Mouse (Mus musculus): ENCODE measurements around the gene Srsf12. TPM values are rescaled to one million over a fixed set of nuclear protein-coding genes. Genes with fewer than 3 reads are reported as not detected.

Srsf12 gene
- polyA plus RNA-seq (2014; fragmentation: Illumina TruSeq; extraction: RNeasy Lipid Tissue Mini Kit (QIAGEN cat#74804); ENCODE audit: low read depth, low replicate concordance) = 3.0 TPM

GRCm38 (mm10) chr4:33208881-33209841 is at the start of gene Srsf12:
Srsf12 (plus strand) TSS chr4:33208991.

GRCm38 (mm10) chr4:33189735-33190036 is 19.1 kb upstream of the Srsf12 start, which contains the start of gene Pm20d2:
Pm20d2 (minus strand) TSS chr4:33189737.

Other genes with a start within 250 kb of the Srsf12 start
- 25.9 TPM for gene Rragd, start 226.0 kb upstream of the Srsf12 start, polyA plus RNA-seq (2014; fragmentation: Illumina TruSeq; extraction: RNeasy Lipid Tissue Mini Kit (QIAGEN cat#74804); ENCODE audit: low read depth, low replicate concordance)
- gene Ube2j1, start 177.6 kb upstream of the Srsf12 start, polyA plus RNA-seq (2014; fragmentation: Illumina TruSeq; extraction: RNeasy Lipid Tissue Mini Kit (QIAGEN cat#74804); ENCODE audit: low read depth, low replicate concordance) = 109 TPM
- gene Gabrr2, start 146.0 kb upstream of the Srsf12 start, polyA plus RNA-seq (2014; fragmentation: Illumina TruSeq; extraction: RNeasy Lipid Tissue Mini Kit (QIAGEN cat#74804); ENCODE audit: low read depth, low replicate concordance) = not detected
- gene Gabrr1, start 76.5 kb upstream of the Srsf12 start, polyA plus RNA-seq (2014; fragmentation: Illumina TruSeq; extraction: RNeasy Lipid Tissue Mini Kit (QIAGEN cat#74804); ENCODE audit: low read depth, low replicate concordance) = not detected
- 9.6 TPM for gene Pm20d2, start 19.3 kb upstream of the Srsf12 start, polyA plus RNA-seq (2014; fragmentation: Illumina TruSeq; extraction: RNeasy Lipid Tissue Mini Kit (QIAGEN cat#74804); ENCODE audit: low read depth, low replicate concordance)
- 377 TPM for gene Pnrc1, start 81.2 kb downstream of the Srsf12 start, polyA plus RNA-seq (2014; fragmentation: Illumina TruSeq; extraction: RNeasy Lipid Tissue Mini Kit (QIAGEN cat#74804); ENCODE audit: low read depth, low replicate concordance)
- 121 TPM for gene Rngtt, start 101.3 kb downstream of the Srsf12 start, polyA plus RNA-seq (2014; fragmentation: Illumina TruSeq; extraction: RNeasy Lipid Tissue Mini Kit (QIAGEN cat#74804); ENCODE audit: low read depth, low replicate concordance)